9 mouse cellular contexts compared by ENCODE assay signal in genomic region chr5:138658922-138659321, GRCm38 (mm10). TPM values are rescaled to one million over a fixed set of nuclear protein-coding genes. Genes with fewer than 3 reads are reported as not detected.
DNase-seq lines count a peak whose midpoint lies in the region; ATAC-seq and TF ChIP-seq lines count a peak whose summit lies in the region.
"Had no signal": no experiment of that assay in that cellular context is flagged by ENCODE, and none has a peak within 500 bp of the region (broad histone marks: within the 10 kb centered on the region; RNA-seq: fewer than 3 reads in every experiment).

No protein-coding gene starts in this region.

- no peak for ATAC-seq in heart, embryonic 12.5 days (ENCODE audit: insufficient number of reproducible peaks, low FRiP score)

- H3K79me2 ChIP-seq in heart, adult 2 months (replicated peaks; ENCODE audit: control insufficient read depth, insufficient read depth, low read length) = no peaks in the 10 kb centered on the region

- H3K9me3 ChIP-seq in heart, embryonic 12.5 days (replicated peaks) = no peaks in the 10 kb centered on the region
- H3K9me3 ChIP-seq: embryonic facial prominence, embryonic 15.5 days had no signal

- H3K27ac ChIP-seq in heart, adult 2 months = no peak overlapping the region
- H3K27ac ChIP-seq in heart, embryonic 12.5 days (ENCODE audit: poor library complexity, severe bottlenecking) = no peak overlapping the region
- H3K27ac ChIP-seq: embryonic facial prominence, embryonic 15.5 days had no signal

- TF ChIP-seq EP300 in heart, adult 2 months (IDR thresholded peaks at IDR 0.05; ENCODE audit: insufficient read depth, low read depth, low read length) = no peak

- no peak overlapping the region for H3K4me3 ChIP-seq in heart, adult 2 months
- no peak overlapping the region for H3K4me3 ChIP-seq in heart, embryonic 12.5 days
- H3K4me3 ChIP-seq: embryonic facial prominence, embryonic 15.5 days had no signal

- intact Hi-C loops in heart, adult 2 months (cut with DNase I) = no loop called here

- no peaks in the 10 kb centered on the region for H3K4me1 ChIP-seq in heart, adult 2 months (ENCODE audit: control insufficient read depth, insufficient read depth, low read length)
- H3K4me1 ChIP-seq in heart, embryonic 12.5 days (replicated peaks) = no peaks in the 10 kb centered on the region
- H3K4me1 ChIP-seq: embryonic facial prominence, embryonic 15.5 days had no signal

- TF ChIP-seq CTCF in heart, adult 2 months (IDR thresholded peaks at IDR 0.05) = peak; percentile 84

- no peak overlapping the region for H3K4me2 ChIP-seq in heart, embryonic 12.5 days
- H3K4me2 ChIP-seq: embryonic facial prominence, embryonic 15.5 days had no signal

- no peak overlapping the region for H3K9ac ChIP-seq in heart, adult 2 months (ENCODE audit: low read depth, low read length)
- H3K9ac ChIP-seq in heart, embryonic 12.5 days = no peak overlapping the region
- H3K9ac ChIP-seq: embryonic facial prominence, embryonic 15.5 days had no signal

- 9% methylated on average over 5 of the region's 5 CpGs for WGBS in heart, adult 2 months
- WGBS in heart, embryonic 12.5 days = 19% methylated on average over 5 of the region's 5 CpGs

- H3K27me3 ChIP-seq in heart, adult 2 months (ENCODE audit: control insufficient read depth, insufficient read depth, low read length) = no peaks in the 10 kb centered on the region
- no peaks in the 10 kb centered on the region for H3K27me3 ChIP-seq in heart, embryonic 12.5 days (replicated peaks)
- H3K27me3 ChIP-seq: embryonic facial prominence, embryonic 15.5 days had no signal

- no peak for TF ChIP-seq POLR2A in heart, adult 2 months (IDR thresholded peaks at IDR 0.05; ENCODE audit: insufficient read depth, low read depth, low read length)

- peak; percentile 31 to 44 for DNase-seq in heart, adult 2 months
- peak; percentile 46 for DNase-seq in MEL-GATA-1-ER (ENCODE audit: extremely low read depth, low read depth)
- peak; percentile 40 to 67 for DNase-seq in cerebellum, adult 18-20 months
- DNase-seq in frontal cortex, postnatal 10 days (ENCODE audit: low spot score in 2 of 2) = peak; percentile 20 to 33
- DNase-seq in kidney, postnatal 25 days = peak; percentile 29 to 54
- DNase-seq in lung, postnatal 4 days = peak; percentile 20 to 40
- DNase-seq in spleen, postnatal 36 days (ENCODE audit: low spot score in 2 of 2) = peak; percentile 11 to 50

- H3K36me3 ChIP-seq in heart, adult 2 months (ENCODE audit: control insufficient read depth, insufficient read depth, low read length) = no peaks in the 10 kb centered on the region
- no peaks in the 10 kb centered on the region for H3K36me3 ChIP-seq in heart, embryonic 12.5 days
- H3K36me3 ChIP-seq: embryonic facial prominence, embryonic 15.5 days had no signal

RNA-seq across cellular contexts. Expression of gene A430033K04Rik, which starts 36.3 kb away (rescaled TPM):
- 1 to 10 TPM; 3.5 to 4.3 TPM for total RNA-seq in heart, adult 2 months (2021)
- 0.98 and 2.9 TPM in 2 replicates for polyA plus RNA-seq in heart, adult 2 months (2012; rRNA removed)
- polyA plus RNA-seq in heart, embryonic 12.5 days (2016; fragmentation: Nextera tagmentation; extraction: Ambion mirVana) = 7.3 and 8.5 TPM in 2 replicates

RNA-seq across cellular contexts. Expression of gene Zfp68, which starts 39.4 kb away (rescaled TPM):
- 10 to 100 TPM; 17.7 to 19.4 TPM for total RNA-seq in heart, adult 2 months (2021)
- polyA plus RNA-seq in heart, adult 2 months (2012; rRNA removed) = 6.8 and 13.8 TPM in 2 replicates
- 41.8 and 42.2 TPM in 2 replicates for polyA plus RNA-seq in heart, embryonic 12.5 days (2016; fragmentation: Nextera tagmentation; extraction: Ambion mirVana)
